In genomic region chr10:128663441-128664220, GRCm38 (mm10) we compare ENCODE assay signal across 30 mouse cellular contexts. TPM values are rescaled to one million over a fixed set of nuclear protein-coding genes. Genes with fewer than 3 reads are reported as not detected.
DNase-seq lines count a peak whose midpoint lies in the region; ATAC-seq and TF ChIP-seq lines count a peak whose summit lies in the region.
"Had no signal": no experiment of that assay in that cellular context is flagged by ENCODE, and none has a peak within 500 bp of the region (broad histone marks: within the 10 kb centered on the region; RNA-seq: fewer than 3 reads in every experiment).

No protein-coding gene starts in this region.

- H3K4me1 ChIP-seq in liver, embryonic 14.5 days (replicated peaks; ENCODE audit: control insufficient read depth in 2 of 2, insufficient read depth in 2 of 2, low read length in 1 of 2) = peaks cover 33 to 36% of the 10 kb centered on the region in 2 experiments
- H3K4me1 ChIP-seq in liver, embryonic 11.5 days (replicated peaks; ENCODE audit: control insufficient read depth, insufficient read depth, low read length) = 0 out of 2 replicates have a peak, but pooled peaks cover 6% of the 10 kb centered on the region

- no peak for ATAC-seq in liver, embryonic 14.5 days (ENCODE audit: insufficient read depth)
- ATAC-seq in liver, embryonic 11.5 days (replicated peaks; ENCODE audit: low FRiP score) = no peak
- peak; percentile 35 for ATAC-seq in inflammation-experienced regulatory T-cells, adult 6 months
- ATAC-seq: forebrain, embryonic 15.5 days; midbrain, embryonic 16.5 days had no signal

- TF ChIP-seq CTCF in liver, embryonic 14.5 days (IDR thresholded peaks at IDR 0.05; ENCODE audit: low read depth) = no peak

- peak overlapping the region; percentile 35 for H3K27ac ChIP-seq in liver, embryonic 14.5 days
- no peak overlapping the region for H3K27ac ChIP-seq in liver, embryonic 11.5 days (ENCODE audit: low read depth, low read length)
- H3K27ac ChIP-seq: forebrain, embryonic 10.5 days; forebrain, embryonic 15.5 days; hindbrain, embryonic 14.5 days; kidney, postnatal 0 days; limb, embryonic 10.5 days; limb, embryonic 15.5 days; stomach, postnatal 0 days had no signal

- WGBS in liver, embryonic 14.5 days (ENCODE audit: insufficient replicate concordance) = 17% methylated on average over 5 of the region's 5 CpGs
- 36% methylated on average over 5 of the region's 5 CpGs for WGBS in liver, embryonic 11.5 days

- H3K27me3 ChIP-seq in liver, embryonic 14.5 days (ENCODE audit: control insufficient read depth, insufficient read depth, low read length) = no peaks in the 10 kb centered on the region; the same call in 1 of the 2 replicates
- 0 out of 2 replicates have a peak, but pooled peaks cover 4% of the 10 kb centered on the region for H3K27me3 ChIP-seq in liver, embryonic 11.5 days (replicated peaks; ENCODE audit: control insufficient read depth, insufficient read depth, low read length)
- H3K27me3 ChIP-seq: forebrain, embryonic 15.5 days; limb, embryonic 15.5 days had no signal

- no peak for DNase-seq in liver, embryonic 14.5 days (ENCODE audit: low read depth in 3 of 3, low spot score in 3 of 3)
- DNase-seq in liver, embryonic 11.5 days (ENCODE audit: low spot score) = no peak
- peak; percentile 26 for DNase-seq in MEL-GATA-1-ER (ENCODE audit: extremely low read depth, low read depth)
- no peak for DNase-seq in urinary bladder, postnatal 14 days (ENCODE audit: low spot score)
- DNase-seq in adrenal gland, adult (ENCODE audit: inconsistent age in 2 of 2, low spot score in 1 of 2) = no peak
- DNase-seq in embryo, embryonic 10 days (ENCODE audit: low spot score) = no peak
- DNase-seq: adrenal gland, adult 8-10 months; cerebellum, adult 2 months; cerebellum, postnatal 14 days; gastrocnemius, postnatal 25 days; heart, adult 18-20 months; kidney, adult 18-20 months; kidney, postnatal 4 days; lung, embryonic 14.5 days; lung, postnatal 14 days; right cerebral cortex, adult 18-20 months; spleen, adult 18-20 months; thymus, adult 18-20 months; thymus, postnatal 36 days had no signal

- H3K4me2 ChIP-seq in liver, embryonic 14.5 days (ENCODE audit: low read depth) = no peak overlapping the region
- no peak overlapping the region for H3K4me2 ChIP-seq in liver, embryonic 11.5 days
- H3K4me2 ChIP-seq: forebrain, embryonic 15.5 days; heart, embryonic 11.5 days; hindbrain, embryonic 14.5 days; limb, embryonic 15.5 days; lung, embryonic 14.5 days; midbrain, embryonic 11.5 days had no signal

- no peak overlapping the region for H3K4me3 ChIP-seq in liver, embryonic 14.5 days (ENCODE audit: insufficient read depth in 1 of 2, low read depth in 2 of 2, low read length in 2 of 2)
- no peak overlapping the region for H3K4me3 ChIP-seq in liver, embryonic 11.5 days (ENCODE audit: low read depth, low read length)
- H3K4me3 ChIP-seq: forebrain, embryonic 10.5 days; forebrain, embryonic 15.5 days; limb, embryonic 10.5 days; limb, embryonic 15.5 days had no signal

- no peaks in the 10 kb centered on the region for H3K36me3 ChIP-seq in liver, embryonic 14.5 days (replicated peaks; ENCODE audit: control insufficient read depth, insufficient read depth, low read depth)
- no peaks in the 10 kb centered on the region for H3K36me3 ChIP-seq in liver, embryonic 11.5 days (ENCODE audit: control insufficient read depth, insufficient read depth, low read length)
- H3K36me3 ChIP-seq: forebrain, embryonic 10.5 days; forebrain, embryonic 15.5 days; limb, embryonic 10.5 days; limb, embryonic 15.5 days had no signal

- no peak for TF ChIP-seq EP300 in liver, embryonic 14.5 days (IDR thresholded peaks at IDR 0.05; ENCODE audit: low read depth)

- no peak overlapping the region; the same call in 1 of the 2 replicates for H3K9ac ChIP-seq in liver, embryonic 14.5 days (replicated peaks)
- no peak overlapping the region for H3K9ac ChIP-seq in liver, embryonic 11.5 days (ENCODE audit: low read depth, low read length)
- H3K9ac ChIP-seq: forebrain, embryonic 15.5 days; hindbrain, embryonic 14.5 days; limb, embryonic 15.5 days; lung, embryonic 14.5 days had no signal

- H3K9me3 ChIP-seq in liver, embryonic 14.5 days (ENCODE audit: control insufficient read depth, low read length) = no peaks in the 10 kb centered on the region
- H3K9me3 ChIP-seq in liver, embryonic 11.5 days (ENCODE audit: control insufficient read depth, low read length) = no peaks in the 10 kb centered on the region
- H3K9me3 ChIP-seq: forebrain, embryonic 10.5 days; forebrain, embryonic 15.5 days; limb, embryonic 10.5 days; limb, embryonic 15.5 days had no signal

RNA-seq across cellular contexts. Expression of gene Suox, which starts 10.2 kb away (rescaled TPM):
- 8.1 and 8.6 TPM in 2 replicates for polyA plus RNA-seq in liver, embryonic 14.5 days (2012; rRNA removed)
- 7.6 and 9.9 TPM in 2 replicates for polyA plus RNA-seq in liver, embryonic 14.5 days (2014; fragmentation: Nextera tagmentation; extraction: Ambion mirVana)
- polyA plus RNA-seq in liver, embryonic 11.5 days (2014; fragmentation: Nextera tagmentation; extraction: Ambion mirVana) = 12.4 and 12.5 TPM in 2 replicates
- 10 to 100 TPM; 17.0 to 29.7 (median 24.3) TPM for polyA plus RNA-seq in inflammation-experienced regulatory T-cells, adult 6 months (2017; shearing (Covaris generic))

RNA-seq across cellular contexts. Expression of gene Ikzf4, which starts 17.8 kb away (rescaled TPM):
- 0.13 and 0.18 TPM in 2 replicates for polyA plus RNA-seq in liver, embryonic 14.5 days (2012; rRNA removed)
- polyA plus RNA-seq in liver, embryonic 14.5 days (2014; fragmentation: Nextera tagmentation; extraction: Ambion mirVana) = 0.05 TPM in 1 of 2 replicates, not detected in the other
- 0.96 and 1.3 TPM in 2 replicates for polyA plus RNA-seq in liver, embryonic 11.5 days (2014; fragmentation: Nextera tagmentation; extraction: Ambion mirVana)
- 100 to 1,000 TPM in 2 of 3 experiments, 10 to 100 TPM in 1; 76.5 to 154 (median 110) TPM for polyA plus RNA-seq in inflammation-experienced regulatory T-cells, adult 6 months (2017; shearing (Covaris generic))

RNA-seq across cellular contexts. Expression of gene Rab5b, which starts 32.4 kb away (rescaled TPM):
- 17.8 and 19.3 TPM in 2 replicates for polyA plus RNA-seq in liver, embryonic 14.5 days (2012; rRNA removed)
- polyA plus RNA-seq in liver, embryonic 14.5 days (2014; fragmentation: Nextera tagmentation; extraction: Ambion mirVana) = 24.5 and 26.2 TPM in 2 replicates
- polyA plus RNA-seq in liver, embryonic 11.5 days (2014; fragmentation: Nextera tagmentation; extraction: Ambion mirVana) = 46.9 and 47.1 TPM in 2 replicates
- 10 to 100 TPM; 44.3 to 69.5 (median 63.9) TPM for polyA plus RNA-seq in inflammation-experienced regulatory T-cells, adult 6 months (2017; shearing (Covaris generic))

RNA-seq across cellular contexts. Expression of gene Rps26, which starts 37.1 kb away (rescaled TPM):
- polyA plus RNA-seq in liver, embryonic 14.5 days (2012; rRNA removed) = 867 and 921 TPM in 2 replicates
- 643 and 646 TPM in 2 replicates for polyA plus RNA-seq in liver, embryonic 14.5 days (2014; fragmentation: Nextera tagmentation; extraction: Ambion mirVana)
- polyA plus RNA-seq in liver, embryonic 11.5 days (2014; fragmentation: Nextera tagmentation; extraction: Ambion mirVana) = 848 and 955 TPM in 2 replicates
- 1,000 to 10,000 TPM; 1,205 to 1,760 (median 1,564) TPM for polyA plus RNA-seq in inflammation-experienced regulatory T-cells, adult 6 months (2017; shearing (Covaris generic))

RNA-seq across cellular contexts. Expression of gene Pmel, which starts 40.4 kb away (rescaled TPM):
- 0.27 and 0.31 TPM in 2 replicates for polyA plus RNA-seq in liver, embryonic 14.5 days (2012; rRNA removed)
- 0.20 and 0.50 TPM in 2 replicates for polyA plus RNA-seq in liver, embryonic 14.5 days (2014; fragmentation: Nextera tagmentation; extraction: Ambion mirVana)
- polyA plus RNA-seq in liver, embryonic 11.5 days (2014; fragmentation: Nextera tagmentation; extraction: Ambion mirVana) = 0.83 and 0.85 TPM in 2 replicates
- 1 to 10 TPM; 4.2 to 5.4 (median 4.3) TPM for polyA plus RNA-seq in inflammation-experienced regulatory T-cells, adult 6 months (2017; shearing (Covaris generic))

Comparison
In these comparisons a context has a peak if more than half of its experiments do, and no peak if none do; other contexts are left out.
1. RNA of gene Ikzf4, which starts 17.8 kb away (polyA plus RNA-seq): 76.5 to 154 TPM in inflammation-experienced regulatory T-cells, adult 6 months; 0.96 to 1.3 TPM in liver, embryonic 11.5 days and 0.05 to 0.18 TPM in liver, embryonic 14.5 days; every median in the first group is over 10 times any median in the second.